Mouse (Mus musculus) midbrain, embryonic 15.5 days (tissue): Measurements from ENCODE around the gene Sorcs2. TPM values are rescaled to one million over a fixed set of nuclear protein-coding genes. Genes with fewer than 3 reads are reported as not detected.

ENCODE experiments used
- ATAC-seq: fragments of 200-750 bp; cut with Nextera tagmentation; replicated peaks from 2 replicates; pipeline ENCODE4 v1.8.0; 2017; ENCODE audit warnings: moderate TSS enrichment
- H3K27ac ChIP-seq: fragments of 300-500 bp; sonication (generic); 2 replicates; pipeline ENCODE4 v1.5.1; 2015; ENCODE audit warnings: mild to moderate bottlenecking, inconsistent platforms
- H3K27me3 ChIP-seq: fragments of 300-500 bp; sonication (generic); replicated peaks from 2 replicates; pipeline ENCODE4 v1.6.1; 2015; ENCODE audit warnings: inconsistent platforms
- H3K36me3 ChIP-seq: fragments of 300-500 bp; sonication (generic); replicated peaks from 2 replicates; pipeline ENCODE4 v1.6.1; 2015; ENCODE audit warnings: inconsistent platforms
- H3K4me1 ChIP-seq: fragments of 300-500 bp; sonication (generic); 2 replicates; pipeline ENCODE4 v1.6.1; 2015; ENCODE audit warnings: inconsistent platforms
- H3K4me2 ChIP-seq: fragments of 300-500 bp; sonication (generic); 2 replicates; pipeline ENCODE4 v1.6.1; 2015; ENCODE audit warnings: inconsistent platforms, mild to moderate bottlenecking, moderate library complexity
- H3K4me3 ChIP-seq: fragments of 300-500 bp; sonication (generic); 2 replicates; pipeline ENCODE4 v1.5.1; 2015; ENCODE audit warnings: mild to moderate bottlenecking, inconsistent platforms
- H3K9ac ChIP-seq: fragments of 300-500 bp; sonication (generic); 2 replicates; pipeline ENCODE4 v1.6.1; 2015; ENCODE audit warnings: mild to moderate bottlenecking, inconsistent platforms
- H3K9me3 ChIP-seq: fragments of 300-500 bp; sonication (generic); 2 replicates; pipeline ENCODE4 v1.6.1; 2016; ENCODE audit warnings: inconsistent platforms
- WGBS: fragments of 180-500 bp; shearing (Covaris S2); methylation state at CpG from one replicate; pipeline ENCODE4 v1.1.7; 2015; ENCODE audit warnings: mixed read lengths; 5-methylcytosine and 5-hydroxymethylcytosine counted together
- polyA plus RNA-seq: library from polyadenylated mRNA; unstranded; fragments of >200 nt; fragmentation: Nextera tagmentation; extraction: Ambion mirVana; gene quantifications from 2 replicates; pipeline ENCODE4 v1.2.1, GENCODE M21; 2015

The Sorcs2 gene
- polyA plus RNA-seq, 1 experiment from 2014 or later = 21.9 TPM

DNA sequence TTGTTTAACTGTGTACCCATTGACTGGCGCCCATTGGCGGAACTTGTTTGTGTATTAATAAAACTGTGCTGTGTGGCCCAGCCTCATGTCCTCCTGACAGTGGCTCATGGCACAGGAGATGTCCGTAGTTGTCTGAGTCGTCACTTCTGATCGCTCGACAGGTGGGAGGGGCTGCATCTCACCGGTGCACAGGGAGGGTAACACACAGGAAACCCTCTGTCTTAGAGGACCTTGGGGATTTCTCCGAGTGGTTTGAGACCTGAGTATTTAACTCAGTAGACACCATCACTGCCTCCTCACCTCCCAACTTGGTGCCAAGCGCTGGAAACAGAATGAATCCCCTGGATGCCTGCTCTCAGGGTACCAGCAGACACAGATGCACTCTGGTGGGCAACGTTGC, 394.1 kb downstream of the Sorcs2 start:
- H3K36me3 ChIP-seq = peaks cover 10% of the 10 kb centered on the region
- no peak overlapping the region for H3K27ac ChIP-seq
- no peak overlapping the region for H3K4me3 ChIP-seq
- H3K27me3 ChIP-seq = no peaks in the 10 kb centered on the region
- no peaks in the 10 kb centered on the region for H3K4me1 ChIP-seq
- H3K9ac ChIP-seq = no peak overlapping the region
- no peak overlapping the region for H3K4me2 ChIP-seq
- no peaks in the 10 kb centered on the region for H3K9me3 ChIP-seq
- no peak for ATAC-seq
- WGBS = 83% methylated on average over 10 of the region's 10 CpGs

DNA sequence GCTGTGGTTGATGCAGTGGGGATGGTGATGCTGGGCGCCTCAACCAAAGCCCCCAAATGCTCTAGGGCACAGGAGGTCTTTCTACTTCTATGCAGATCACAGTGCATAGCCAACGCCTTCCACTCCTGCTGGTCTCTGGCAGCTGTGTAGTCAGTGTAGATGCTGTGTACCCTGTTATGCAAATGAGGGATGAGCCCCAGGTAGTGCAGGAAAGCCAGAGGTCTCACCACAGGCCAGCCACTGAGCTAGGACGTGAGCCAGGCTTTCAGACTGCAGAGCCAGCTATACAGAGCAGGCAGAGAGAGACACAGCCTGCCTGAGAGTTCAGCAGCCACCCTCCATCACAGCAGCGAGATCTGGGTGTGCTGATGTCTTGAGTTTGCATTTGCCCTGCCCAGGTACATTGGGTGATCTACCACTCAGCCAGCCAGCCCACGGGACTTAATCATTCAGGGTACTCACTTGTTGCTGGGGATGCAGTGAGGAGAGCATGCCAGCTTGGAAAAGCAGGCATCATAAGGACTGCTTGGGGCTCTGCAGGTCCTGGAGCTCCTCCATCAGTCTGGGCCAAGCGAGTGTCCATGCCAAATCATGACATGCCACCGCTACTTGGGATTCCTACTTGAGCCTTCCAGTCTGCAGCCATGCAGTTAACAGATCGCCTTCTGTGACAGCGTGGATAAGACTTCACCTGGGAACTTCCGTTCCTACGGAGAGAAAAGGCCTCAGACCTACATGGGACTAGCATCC, 407.8 kb downstream of the Sorcs2 start:
- H3K27ac ChIP-seq = no peak overlapping the region
- no peak overlapping the region for H3K4me3 ChIP-seq
- H3K4me1 ChIP-seq = no peaks in the 10 kb centered on the region
- 78% methylated on average over 11 of the region's 11 CpGs for WGBS
- H3K36me3 ChIP-seq = peaks cover 44% of the 10 kb centered on the region
- ATAC-seq = no peak
- H3K4me2 ChIP-seq = no peak overlapping the region
- H3K27me3 ChIP-seq = no peaks in the 10 kb centered on the region
- no peaks in the 10 kb centered on the region for H3K9me3 ChIP-seq
- no peak overlapping the region for H3K9ac ChIP-seq

DNA sequence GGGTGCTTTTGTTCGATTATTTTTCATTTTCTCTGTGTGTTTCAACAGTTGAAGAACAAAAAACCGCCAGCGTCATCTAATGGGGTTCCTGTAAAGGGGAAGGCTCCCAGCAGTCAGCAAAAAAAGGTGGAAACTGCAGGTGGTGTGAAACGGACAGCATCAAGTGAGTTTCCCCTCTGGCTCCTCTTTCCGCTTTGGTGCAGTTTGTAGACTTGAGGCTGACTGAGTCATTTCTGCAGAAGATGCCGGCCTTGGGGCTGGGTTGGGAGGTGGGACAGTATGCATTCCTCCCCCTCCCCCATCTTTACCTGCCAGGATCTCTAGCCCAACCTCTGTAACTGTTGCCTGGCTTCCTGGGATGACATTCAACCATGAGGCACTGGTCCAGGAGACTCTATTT, 408.4 kb downstream of the Sorcs2 start:
- Histone ChIP-seq H3K27me3 (no peaks in the 10 kb centered on the region), H3K9me3 (no peaks in the 10 kb centered on the region), H3K4me1 (no peaks in the 10 kb centered on the region), H3K27ac (no peak overlapping the region), H3K36me3 (peaks cover 43% of the 10 kb centered on the region), H3K4me3 (no peak overlapping the region), H3K4me2 (no peak overlapping the region), H3K9ac (no peak overlapping the region)
- 70% methylated on average over 6 of the region's 6 CpGs for WGBS
- no peak for ATAC-seq

DNA sequence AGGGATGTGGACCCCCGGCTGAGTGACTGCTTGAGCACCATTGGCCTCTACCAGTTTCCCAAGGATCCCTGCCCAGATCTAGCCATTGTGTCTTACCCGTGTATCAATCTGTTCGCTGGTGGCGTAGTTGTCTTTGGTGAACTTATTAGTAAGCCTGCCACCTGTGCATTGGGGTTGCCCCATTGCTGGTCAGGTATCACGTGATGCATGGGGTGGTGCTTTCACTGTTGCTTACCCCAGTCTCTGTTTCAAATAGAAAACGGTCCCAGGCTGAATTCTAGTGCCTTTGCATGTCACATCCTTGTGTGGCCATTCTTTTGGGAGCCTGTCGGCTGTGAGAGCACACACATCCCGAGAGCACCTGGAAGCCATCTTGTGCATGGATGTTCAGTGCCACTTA, 409.9 kb downstream of the Sorcs2 start:
- no peak for ATAC-seq
- peaks cover 48% of the 10 kb centered on the region for H3K36me3 ChIP-seq

DNA sequence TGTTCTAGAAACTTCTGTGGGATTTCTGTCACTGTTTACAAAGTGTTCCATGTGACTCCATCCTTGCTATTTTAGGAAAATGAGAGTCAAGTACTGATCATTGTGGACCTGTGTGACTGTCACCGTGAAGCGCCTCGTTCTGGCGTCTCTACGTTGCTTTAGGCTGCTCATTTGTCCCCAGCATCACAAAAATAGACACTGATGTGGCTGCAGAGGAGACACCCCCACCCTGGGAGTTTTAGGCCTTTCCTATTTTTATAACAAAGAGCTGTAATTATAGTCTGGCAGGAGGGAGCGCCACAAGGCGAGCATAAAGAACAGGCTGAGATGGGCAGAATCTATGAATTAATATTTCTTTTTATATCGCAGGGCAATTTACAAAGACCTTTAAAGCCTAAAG, 412.3 kb downstream of the Sorcs2 start:
- no peak for ATAC-seq
- Histone ChIP-seq H3K27ac (no peak overlapping the region), H3K36me3 (peaks cover 46% of the 10 kb centered on the region), H3K9ac (no peak overlapping the region), H3K4me2 (no peak overlapping the region), H3K27me3 (no peaks in the 10 kb centered on the region), H3K9me3 (no peaks in the 10 kb centered on the region), H3K4me3 (no peak overlapping the region), H3K4me1 (no peaks in the 10 kb centered on the region)
- 72% methylated on average over 8 of the region's 8 CpGs for WGBS

More for the DNA sequence above, 409.9 kb downstream of the Sorcs2 start:
- Histone ChIP-seq H3K4me3 (no peak overlapping the region), H3K9me3 (no peaks in the 10 kb centered on the region), H3K27ac (no peak overlapping the region), H3K27me3 (no peaks in the 10 kb centered on the region), H3K4me2 (no peak overlapping the region), H3K9ac (no peak overlapping the region), H3K4me1 (no peaks in the 10 kb centered on the region)
- 91% methylated on average over 8 of the region's 8 CpGs for WGBS

DNA sequence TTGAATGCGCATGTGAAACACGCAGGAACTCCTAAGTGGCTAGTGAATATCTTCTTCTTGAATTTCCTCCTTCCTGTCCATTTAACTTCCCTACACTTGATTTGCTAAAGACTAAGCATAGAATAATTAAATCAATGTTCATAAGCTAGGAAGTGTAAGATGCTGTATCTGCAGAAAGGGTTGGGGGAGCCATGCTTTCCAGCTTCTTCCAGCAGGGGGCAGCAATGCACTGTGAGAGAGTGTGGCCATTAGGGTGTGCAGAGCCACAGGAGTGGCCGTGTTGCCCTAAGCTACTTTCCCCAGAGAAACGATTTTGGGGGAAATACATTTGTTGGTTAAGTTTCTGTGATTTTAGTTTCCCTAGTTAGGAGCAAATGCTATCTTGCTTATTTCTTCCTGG, 416.0 kb downstream of the Sorcs2 start:
- peaks cover 34% of the 10 kb centered on the region for H3K36me3 ChIP-seq
- no peaks in the 10 kb centered on the region for H3K4me1 ChIP-seq
- no peak overlapping the region for H3K4me3 ChIP-seq
- H3K27me3 ChIP-seq = no peaks in the 10 kb centered on the region
- 40% methylated on average over 4 of the region's 4 CpGs for WGBS
- H3K27ac ChIP-seq = no peak overlapping the region
- no peak overlapping the region for H3K4me2 ChIP-seq
- peak; percentile 74 for ATAC-seq
- H3K9me3 ChIP-seq = no peaks in the 10 kb centered on the region
- no peak overlapping the region for H3K9ac ChIP-seq

DNA sequence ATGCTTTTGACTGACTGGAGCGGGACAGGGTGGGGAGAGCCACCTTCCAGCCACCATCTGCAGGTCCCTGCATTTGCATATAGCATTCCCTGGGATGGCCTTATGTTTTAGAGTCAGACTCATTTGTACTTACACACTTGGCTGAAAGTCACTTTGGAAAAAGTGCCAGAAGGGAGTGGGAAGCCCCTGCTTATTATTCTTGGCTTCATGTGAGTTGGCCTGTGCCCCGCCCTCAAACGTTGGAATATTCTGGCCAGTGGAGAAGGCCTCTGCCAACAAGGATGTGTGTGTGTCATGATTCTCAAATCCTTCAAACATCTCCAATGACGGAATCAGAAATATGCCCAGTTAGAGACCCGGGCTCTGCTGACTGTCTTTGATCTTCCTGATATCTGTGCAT, 416.6 kb downstream of the Sorcs2 start:
- no peak overlapping the region for H3K4me2 ChIP-seq
- no peak for ATAC-seq
- no peak overlapping the region for H3K27ac ChIP-seq
- peaks cover 35% of the 10 kb centered on the region for H3K36me3 ChIP-seq
- H3K4me3 ChIP-seq = no peak overlapping the region
- H3K27me3 ChIP-seq = no peaks in the 10 kb centered on the region
- no peaks in the 10 kb centered on the region for H3K4me1 ChIP-seq
- H3K9me3 ChIP-seq = no peaks in the 10 kb centered on the region
- WGBS = 87% methylated on average over 5 of the region's 5 CpGs
- H3K9ac ChIP-seq = no peak overlapping the region

DNA sequence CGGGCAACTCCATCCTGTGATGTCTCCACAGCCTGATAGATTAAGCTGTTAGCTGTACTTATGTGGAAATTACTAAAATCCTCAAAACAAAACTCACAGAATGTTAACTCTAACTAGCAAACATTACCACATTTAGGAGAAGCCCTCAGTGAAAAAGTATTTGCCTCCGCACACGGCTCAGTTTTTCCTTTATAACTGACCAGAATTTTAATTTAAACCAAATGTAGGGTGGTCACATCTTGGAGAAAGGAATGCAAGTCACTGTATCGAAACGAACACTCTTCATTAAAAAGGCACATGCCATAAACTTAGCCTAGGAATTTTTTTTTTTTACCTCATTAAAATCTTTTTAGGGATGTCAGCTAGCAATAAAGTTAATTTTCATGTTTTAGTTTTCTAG, 417.4 kb downstream of the Sorcs2 start:
- Histone ChIP-seq H3K9ac (no peak overlapping the region), H3K9me3 (no peaks in the 10 kb centered on the region), H3K4me1 (no peaks in the 10 kb centered on the region), H3K4me2 (no peak overlapping the region), H3K36me3 (peaks cover 36% of the 10 kb centered on the region), H3K4me3 (no peak overlapping the region), H3K27ac (no peak overlapping the region), H3K27me3 (no peaks in the 10 kb centered on the region)
- no peak for ATAC-seq
- WGBS = 87% methylated on average over 5 of the region's 5 CpGs

DNA sequence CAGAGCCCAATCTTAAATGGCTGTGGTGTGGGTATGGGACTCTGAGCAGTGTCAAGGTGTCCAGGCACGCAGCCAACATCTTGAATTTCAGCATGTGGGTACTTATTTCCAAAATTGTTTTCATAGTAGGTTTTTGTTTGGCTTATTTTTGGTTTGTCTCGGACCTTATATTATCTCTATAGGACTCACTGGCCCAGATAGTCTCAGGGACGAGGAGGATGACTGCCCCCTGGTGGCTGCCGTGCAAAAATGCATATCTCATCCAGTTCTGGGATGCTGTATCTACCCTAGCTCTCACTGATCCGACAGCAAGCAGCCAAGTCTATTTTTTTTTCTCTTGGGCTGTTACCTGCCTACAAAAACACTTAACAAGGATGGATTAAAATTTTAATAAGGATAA, 422.3 kb downstream of the Sorcs2 start:
- 11% methylated on average over 5 of the region's 5 CpGs for WGBS
- peaks cover 6% of the 10 kb centered on the region; the same call in 1 of the 2 replicates for H3K4me1 ChIP-seq
- H3K27ac ChIP-seq = no peak overlapping the region
- ATAC-seq = peak; percentile 82; the same call in 1 of the 2 replicates
- H3K4me3 ChIP-seq = no peak overlapping the region
- H3K9ac ChIP-seq = no peak overlapping the region
- no peaks in the 10 kb centered on the region for H3K27me3 ChIP-seq
- no peaks in the 10 kb centered on the region for H3K9me3 ChIP-seq
- H3K36me3 ChIP-seq = peaks cover 30% of the 10 kb centered on the region
- H3K4me2 ChIP-seq = no peak overlapping the region

DNA sequence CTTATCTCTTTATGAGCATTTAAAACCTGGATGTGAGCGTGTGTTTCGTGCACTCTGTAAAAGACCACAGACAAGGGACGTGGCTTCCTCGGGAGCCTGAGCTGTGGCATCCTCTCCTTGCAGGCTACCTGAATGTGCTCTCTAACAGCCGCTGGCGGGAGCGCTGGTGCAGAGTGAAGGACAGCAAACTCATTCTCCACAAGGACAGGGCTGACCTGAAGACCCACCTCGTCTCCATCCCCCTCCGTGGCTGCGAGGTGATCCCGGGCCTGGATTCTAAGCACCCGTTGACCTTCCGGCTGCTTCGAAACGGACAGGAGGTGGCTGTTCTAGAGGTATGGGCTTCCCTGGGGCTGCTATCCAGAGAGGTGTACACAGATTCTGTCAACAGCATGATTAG, 423.7 kb downstream of the Sorcs2 start:
- H3K4me1 ChIP-seq = peaks cover 12% of the 10 kb centered on the region; the same call in 1 of the 2 replicates
- H3K27ac ChIP-seq = no peak overlapping the region
- peaks cover 31% of the 10 kb centered on the region for H3K36me3 ChIP-seq
- no peaks in the 10 kb centered on the region for H3K27me3 ChIP-seq
- no peaks in the 10 kb centered on the region for H3K9me3 ChIP-seq
- no peak overlapping the region for H3K4me2 ChIP-seq
- no peak for ATAC-seq
- no peak overlapping the region for H3K4me3 ChIP-seq
- H3K9ac ChIP-seq = no peak overlapping the region
- WGBS = 91% methylated on average over 15 of the region's 15 CpGs

DNA sequence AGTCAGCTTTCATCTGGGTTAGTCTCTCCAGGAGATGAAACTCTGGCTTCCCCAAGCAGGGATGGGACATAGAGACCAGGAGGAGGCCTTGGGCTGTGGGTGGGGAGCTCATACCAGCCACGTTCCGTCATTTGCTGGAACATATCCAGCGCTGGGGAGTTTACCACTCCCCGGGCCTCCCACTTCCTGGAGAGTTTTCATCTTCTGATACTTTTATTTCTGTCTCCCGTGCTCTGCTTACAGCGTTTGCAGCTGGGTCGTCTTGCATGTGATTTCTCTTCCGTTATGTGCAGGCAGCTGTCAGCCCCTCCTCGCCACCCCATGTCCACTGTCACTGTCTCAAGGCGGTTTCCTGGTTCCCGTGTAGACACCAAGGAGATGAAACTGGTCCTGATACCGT, 424.1 kb downstream of the Sorcs2 start:
- Histone ChIP-seq H3K9ac (no peak overlapping the region), H3K4me3 (no peak overlapping the region), H3K4me2 (no peak overlapping the region), H3K9me3 (no peaks in the 10 kb centered on the region), H3K27ac (no peak overlapping the region), H3K27me3 (no peaks in the 10 kb centered on the region), H3K36me3 (peaks cover 31% of the 10 kb centered on the region), H3K4me1 (peaks cover 12% of the 10 kb centered on the region; the same call in 1 of the 2 replicates)
- ATAC-seq = no peak
- whole genome bisulfite sequencing = 87% methylated on average over 12 of the region's 12 CpGs

DNA sequence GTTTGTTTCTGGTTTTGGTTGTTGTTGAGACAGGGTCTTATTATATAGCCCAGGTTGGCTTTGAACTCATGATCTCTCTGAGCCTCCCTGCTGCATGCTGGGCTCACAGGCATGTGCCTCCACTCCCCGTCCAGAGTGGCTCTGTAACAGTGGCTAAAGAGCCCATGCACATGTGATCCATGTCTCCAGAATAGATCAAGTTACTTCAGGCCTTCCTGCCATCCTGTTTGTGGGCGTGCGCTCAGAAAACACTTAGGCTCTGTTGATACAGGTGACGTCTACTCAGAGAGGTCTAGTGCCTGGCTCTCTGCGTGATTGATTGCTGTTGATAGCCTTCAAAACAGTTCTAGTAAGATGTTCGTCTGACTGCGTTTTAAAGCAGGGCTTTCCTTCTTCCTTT, 425.2 kb downstream of the Sorcs2 start:
- ATAC-seq = no peak
- Histone ChIP-seq H3K27me3 (no peaks in the 10 kb centered on the region), H3K9me3 (no peaks in the 10 kb centered on the region), H3K4me2 (no peak overlapping the region), H3K9ac (no peak overlapping the region), H3K4me3 (no peak overlapping the region), H3K36me3 (peaks cover 38% of the 10 kb centered on the region; the same call in 1 of the 2 replicates), H3K27ac (no peak overlapping the region), H3K4me1 (peaks cover 12% of the 10 kb centered on the region; the same call in 1 of the 2 replicates)
- 86% methylated on average over 7 of the region's 7 CpGs for WGBS
